Mouse (Mus musculus) brain, embryonic 14.5 days (tissue): Measurements from ENCODE around the gene Nrm.

Experiments used
- CTCF ChIP-seq: fragments of 200-500 bp; IDR thresholded peaks from 2 replicates; pipeline ENCODE4 v1.5.1; 2012; ENCODE audit warnings: inconsistent platforms, mild to moderate bottlenecking, moderate library complexity, borderline replicate concordance; ENCODE audit not compliant: insufficient read depth, insufficient read length; ENCODE audit errors: extremely low read depth
- POLR2A ChIP-seq: fragments of 200-500 bp; IDR thresholded peaks from 2 replicates; pipeline ENCODE4 v1.6.1; 2012; ENCODE audit warnings: mild to moderate bottlenecking, inconsistent platforms, borderline replicate concordance; ENCODE audit not compliant: poor library complexity, insufficient read depth, insufficient read length, severe bottlenecking; ENCODE audit errors: extremely low read depth

DNA sequence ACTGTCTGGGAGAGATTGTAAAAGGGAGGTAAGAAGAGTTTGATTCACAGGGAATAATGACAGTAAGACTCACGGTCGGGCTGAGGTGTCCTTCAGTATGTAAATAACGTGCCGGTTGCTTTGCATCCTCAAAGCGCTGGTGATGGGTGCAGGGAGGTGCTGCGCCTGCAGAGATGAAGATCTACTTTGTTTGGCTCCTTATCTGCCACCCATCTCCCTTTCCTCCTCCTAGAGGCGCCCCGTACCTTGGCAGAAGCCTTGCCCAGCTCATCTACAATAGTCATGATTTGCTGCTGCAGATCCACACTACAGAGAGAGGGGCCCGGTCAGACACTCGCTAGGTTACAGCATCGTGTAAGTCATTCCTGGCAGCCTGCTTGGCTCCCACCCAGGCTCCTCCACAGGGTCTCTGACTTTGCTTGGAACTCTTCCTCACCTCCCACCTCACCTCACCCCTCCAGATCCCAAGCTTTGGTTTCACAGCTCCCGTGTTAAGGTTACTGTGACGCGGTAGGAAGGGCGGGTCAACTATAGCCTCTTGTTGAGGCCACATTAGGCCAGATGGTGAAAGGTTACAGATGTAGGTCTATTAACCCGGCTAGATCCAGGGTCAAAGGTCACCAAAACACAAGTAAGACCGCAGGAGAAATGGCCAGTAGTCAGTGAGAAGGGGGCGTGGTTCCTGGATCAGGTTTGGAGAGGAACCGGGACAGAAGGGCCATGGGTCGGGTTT is 48.2 kb downstream of the Nrm start:
- no peak for TF ChIP-seq CTCF
- no peak for TF ChIP-seq POLR2A
